Mouse (Mus musculus) thymus, postnatal 4 days (tissue): Measurements from ENCODE around the gene Bbof1.

ENCODE experiments used
- DNase-seq: peaks from one replicate; pipeline ENCODE4 v3.0.0; 2021

Gene Bbof1

DNA sequence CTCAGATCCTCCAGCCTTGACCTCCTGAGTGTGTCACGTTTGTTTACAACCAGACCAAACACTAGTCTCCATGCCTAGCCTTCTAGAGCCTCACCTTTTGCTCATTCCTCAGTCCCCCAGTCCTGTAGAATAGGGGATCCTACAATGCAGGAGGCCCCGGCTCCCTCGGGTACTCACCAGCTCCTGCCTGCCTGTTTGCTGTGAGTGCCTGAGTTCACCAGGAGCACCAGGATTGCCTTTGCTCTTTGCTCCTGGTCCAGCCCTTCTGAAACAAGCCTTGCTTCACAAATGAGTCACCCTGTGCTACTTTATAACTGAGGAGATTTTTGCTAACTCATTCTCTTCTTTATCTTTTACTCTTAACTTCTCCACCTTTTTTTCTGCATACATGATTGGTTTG, 8.2 kb upstream of the Bbof1 start:
- DNase-seq, result no peak

DNA sequence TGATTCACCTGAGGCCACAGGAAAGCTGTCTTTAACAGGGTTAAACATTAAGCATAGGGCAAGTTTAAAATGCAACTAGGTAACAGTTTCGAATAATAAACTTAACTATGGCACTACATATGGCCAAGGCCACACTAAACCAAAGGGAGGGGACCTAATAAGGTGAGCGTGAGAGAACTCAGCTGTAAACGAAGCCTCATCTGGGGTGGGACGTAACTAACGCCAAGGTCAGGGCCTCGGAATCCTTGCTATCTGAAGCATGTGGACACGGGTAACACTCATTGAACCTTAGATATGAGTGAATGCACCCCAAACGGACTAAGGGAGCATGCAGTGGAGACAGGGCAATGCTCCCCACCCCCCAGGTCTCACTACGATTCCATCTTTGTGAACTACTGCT, 5.9 kb upstream of the Bbof1 start:
- no peak for DNase-seq

DNA sequence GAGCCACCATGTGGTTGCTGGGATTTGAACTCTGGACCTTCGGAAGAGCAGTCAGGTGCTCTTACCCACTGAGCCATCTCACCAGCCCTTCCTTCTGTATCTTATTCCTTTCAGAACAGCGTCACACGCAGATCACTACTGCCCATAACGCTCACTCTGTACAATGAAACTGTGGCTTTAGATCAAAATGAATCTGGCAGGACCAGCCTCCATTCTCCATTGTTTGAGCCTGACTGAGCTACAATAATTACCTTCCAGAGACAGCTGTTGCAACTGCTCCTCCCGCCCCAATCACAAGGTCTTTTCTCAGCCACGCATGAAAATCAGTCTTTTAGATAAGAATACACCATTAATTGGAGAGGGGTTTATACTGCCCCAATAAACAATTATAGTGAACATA, 4.3 kb upstream of the Bbof1 start:
- DNase-seq, result no peak

DNA sequence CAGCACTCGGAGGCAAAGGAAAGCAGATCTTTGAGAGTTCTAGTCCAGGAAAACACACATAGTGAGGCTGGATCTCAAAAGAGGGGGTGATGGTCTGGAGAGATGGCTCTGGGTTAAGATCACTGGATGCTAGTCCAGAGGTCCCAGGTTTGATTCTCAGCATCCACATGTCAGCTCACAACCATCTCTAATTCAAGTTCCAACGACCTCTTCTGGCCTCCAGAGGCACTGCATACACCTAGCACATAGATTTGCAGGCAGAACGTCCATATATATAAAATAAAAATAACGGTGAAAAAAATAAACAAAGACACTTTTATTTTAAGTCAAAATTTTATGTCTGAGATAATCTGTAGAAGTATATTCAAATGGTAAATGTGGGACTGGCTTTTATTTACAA, 1.6 kb upstream of the Bbof1 start:
- DNase-seq, result no peak

DNA sequence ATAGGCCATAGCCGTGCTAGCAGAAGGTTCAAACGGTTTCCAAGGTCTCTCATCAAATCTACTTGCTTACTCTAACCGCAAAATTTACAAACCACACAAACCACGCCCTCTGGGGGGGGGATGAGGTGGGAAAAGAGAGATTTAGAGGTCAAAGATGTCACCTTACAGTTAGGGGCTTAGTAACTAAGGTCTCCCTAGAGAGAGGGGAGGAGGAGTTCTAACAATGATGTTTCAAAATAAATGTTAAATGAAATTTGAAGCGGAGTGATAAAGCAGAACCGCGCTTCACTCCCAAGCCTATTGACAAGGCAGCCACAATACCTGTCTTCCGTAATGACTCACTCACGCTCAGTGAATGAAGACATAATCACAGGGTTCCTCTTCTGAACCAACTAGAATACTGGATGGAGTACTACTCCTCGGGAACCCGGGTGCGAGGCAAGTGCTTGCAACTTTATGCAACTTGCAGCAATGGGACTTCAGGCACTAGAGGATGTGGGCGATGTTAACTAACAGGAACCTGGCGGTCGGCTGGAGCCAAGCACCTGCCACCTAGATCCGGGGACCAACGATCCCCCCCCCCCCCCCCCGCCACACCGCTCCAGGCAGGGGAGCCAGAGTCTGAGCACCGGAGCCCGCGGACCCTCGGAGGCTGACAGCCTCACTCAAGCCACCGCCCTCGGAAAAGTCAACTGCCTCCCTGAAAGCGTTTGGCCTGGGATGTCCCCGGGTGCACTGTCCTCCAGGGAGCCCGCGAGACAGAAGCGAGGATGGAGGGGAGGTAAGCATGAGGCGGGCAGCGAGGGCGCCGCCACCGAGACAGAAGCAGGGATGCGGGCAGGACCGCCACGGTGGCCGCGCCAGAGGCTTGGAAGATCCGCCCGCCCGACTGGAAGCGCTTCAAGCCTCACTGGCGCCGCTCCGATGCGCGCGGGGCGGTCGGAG, 725 bp upstream of the Bbof1 start:
- peak; percentile 84 for DNase-seq

DNA sequence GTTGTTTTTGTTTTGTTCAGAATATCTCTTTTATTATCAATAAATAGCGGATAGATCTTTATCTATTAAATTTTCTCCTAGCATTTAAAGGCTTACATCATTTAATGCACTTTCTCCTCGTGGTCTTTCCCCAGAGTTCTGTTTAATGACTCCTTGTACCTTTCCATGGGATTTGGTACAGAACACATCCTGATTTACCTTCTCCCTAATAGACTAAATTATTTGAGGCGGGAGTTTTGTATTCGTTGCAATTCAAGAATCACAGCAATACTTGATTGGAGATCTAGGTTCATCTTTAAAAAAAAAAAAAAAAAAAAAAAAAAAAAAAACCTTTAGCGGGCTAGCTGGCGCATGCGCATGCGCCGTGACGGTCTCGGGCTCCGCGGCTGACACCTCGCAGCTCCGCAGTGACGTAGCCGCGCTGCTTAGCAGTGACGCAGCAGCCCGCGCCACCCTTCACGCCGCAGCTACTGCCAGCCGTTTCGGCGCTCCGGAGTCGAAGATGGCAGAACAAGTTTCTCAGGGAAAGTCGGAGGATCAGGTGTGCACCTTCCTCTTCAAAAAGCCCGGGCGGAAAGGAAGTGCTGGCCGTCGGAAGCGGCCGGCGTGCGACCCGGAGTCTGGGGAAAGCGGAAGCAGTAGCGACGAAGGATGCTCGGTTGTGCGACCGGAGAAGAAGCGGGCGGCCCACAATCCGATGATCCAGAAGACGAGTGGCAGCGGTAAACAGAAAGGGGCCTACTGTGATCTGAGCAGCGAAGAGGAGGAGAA, 8.1 kb downstream of the Bbof1 start, which contains the start of gene Rnf113a2:
TSS of gene Rnf113a2 (plus strand) at position 363 of the 771 bp plus-strand sequence.
- DNase-seq, result peak; percentile 91

DNA sequence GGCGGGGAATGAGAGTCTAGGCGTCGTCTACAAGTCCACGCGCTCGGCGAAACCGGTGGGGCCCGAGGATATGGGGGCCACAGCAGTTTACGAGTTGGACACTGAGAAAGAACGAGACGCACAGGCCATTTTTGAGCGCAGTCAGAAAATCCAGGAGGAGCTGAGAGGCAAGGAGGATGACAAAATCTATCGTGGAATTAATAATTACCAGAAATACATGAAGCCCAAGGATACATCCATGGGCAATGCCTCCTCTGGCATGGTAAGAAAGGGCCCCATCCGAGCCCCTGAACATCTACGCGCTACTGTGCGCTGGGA, 8.7 kb downstream of the Bbof1 start:
- no peak for DNase-seq

DNA sequence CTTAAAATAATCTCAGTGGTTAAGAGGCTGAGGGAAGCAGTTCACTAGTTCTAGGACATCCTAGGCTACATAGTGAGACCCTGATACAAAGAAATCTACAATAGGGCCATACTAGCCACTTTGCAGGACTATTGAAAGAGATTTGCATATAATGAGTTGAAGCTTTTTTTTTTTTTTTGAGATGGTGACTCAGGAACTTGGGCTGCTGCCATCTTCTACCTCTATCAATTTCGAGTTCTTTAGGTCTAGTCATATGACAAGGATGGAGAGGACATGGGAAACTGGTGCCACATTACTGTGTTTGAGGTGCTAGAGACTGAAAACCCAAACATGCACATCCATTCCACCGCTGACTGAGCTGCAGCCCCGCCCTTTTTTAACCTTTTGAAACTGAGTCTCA, 15.1 kb downstream of the Bbof1 start:
- no peak for DNase-seq

DNA sequence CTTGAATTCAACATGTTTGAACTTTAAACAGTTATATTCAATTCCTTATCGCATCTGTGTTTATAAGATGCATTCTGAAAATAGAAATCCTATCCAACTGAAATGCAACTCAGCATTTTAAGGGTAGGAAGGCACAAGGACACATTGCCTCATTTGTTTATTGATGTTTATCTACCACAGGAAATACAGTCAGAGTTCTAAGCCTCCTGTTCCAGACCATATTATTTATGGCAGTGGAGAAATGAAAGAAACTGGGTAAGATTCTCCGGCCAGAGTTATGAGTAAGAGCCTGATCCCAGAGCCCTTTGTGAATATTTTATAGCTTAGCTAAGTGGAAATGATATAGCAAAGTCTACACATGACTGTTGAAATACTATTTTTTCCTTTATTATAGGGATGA, 21.0 kb downstream of the Bbof1 start:
- DNase-seq, result no peak

DNA sequence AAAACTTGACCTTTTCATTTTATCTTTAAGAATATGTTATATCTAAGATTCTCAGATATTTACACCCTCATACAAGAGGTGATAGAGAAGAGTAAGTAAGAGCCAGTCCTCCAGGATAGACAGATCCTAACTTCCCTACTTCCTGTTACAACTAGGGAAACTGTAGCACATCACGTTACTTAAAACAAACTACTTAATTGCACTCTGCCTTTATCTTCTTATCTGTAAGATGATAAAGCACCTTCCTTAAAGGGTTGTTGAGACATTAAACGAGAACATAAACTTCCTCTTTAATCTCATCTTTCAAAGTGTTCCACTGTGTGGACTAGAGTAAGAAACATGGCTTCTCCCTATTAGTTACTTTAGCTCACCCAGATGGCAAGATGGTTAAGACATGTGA, 29.8 kb downstream of the Bbof1 start:
- DNase-seq, result no peak

DNA sequence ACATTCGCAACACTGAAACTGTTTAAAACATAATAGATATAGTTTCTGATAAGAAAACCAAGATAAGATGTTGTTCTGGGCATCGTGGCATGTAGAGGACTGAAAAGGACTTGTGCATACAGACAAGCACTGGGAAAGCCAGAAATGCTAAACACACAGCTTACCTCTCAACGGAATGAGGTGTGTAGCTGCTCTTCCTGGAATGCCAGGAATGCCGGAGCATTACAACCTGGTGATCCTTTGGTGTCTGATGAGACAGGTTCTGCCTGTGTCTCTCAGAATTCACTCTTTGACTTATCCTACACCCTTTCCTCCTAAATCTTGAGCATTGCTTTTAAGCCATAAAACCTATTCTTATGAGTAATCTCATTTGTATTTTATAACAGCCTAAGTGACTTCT, 33.7 kb downstream of the Bbof1 start:
- DNase-seq, result no peak

DNA sequence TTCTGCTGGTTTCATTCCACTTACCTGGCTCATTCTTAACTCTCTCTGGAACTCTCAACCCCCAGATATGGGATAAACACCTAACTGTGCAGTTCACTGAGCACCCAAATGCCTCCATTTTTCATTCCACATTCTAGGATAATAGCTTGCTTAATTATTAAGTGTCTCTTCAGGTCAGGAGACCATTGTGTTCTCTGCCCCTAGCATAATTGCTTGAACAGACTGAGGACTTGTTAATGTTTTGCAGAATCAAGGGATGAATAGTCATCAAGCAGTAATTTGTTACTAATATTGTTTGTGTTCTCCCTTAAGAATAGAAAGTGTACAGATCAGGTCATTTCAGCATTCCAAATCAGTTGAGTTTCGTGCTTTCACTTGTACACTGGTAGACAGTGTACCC, 38.5 kb downstream of the Bbof1 start:
- no peak for DNase-seq

DNA sequence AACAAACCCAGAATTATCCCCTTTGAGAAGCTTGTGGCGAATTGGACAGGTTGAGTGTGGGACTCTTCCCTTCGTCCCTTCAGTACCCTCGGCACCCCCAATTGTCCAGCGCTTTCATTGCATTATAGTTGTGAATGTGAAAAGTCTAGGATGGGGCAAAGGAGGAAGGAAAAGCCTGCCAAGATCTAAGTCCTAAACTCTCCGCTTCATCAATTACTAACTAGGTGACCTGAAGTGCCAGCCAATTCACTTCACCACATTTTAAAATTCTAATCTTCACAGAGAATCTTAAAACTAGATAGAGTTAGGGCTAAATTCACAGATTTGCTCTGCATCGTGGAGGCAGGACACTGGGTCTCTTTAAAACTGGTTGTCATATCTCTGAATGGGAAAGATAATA, 39.3 kb downstream of the Bbof1 start:
- DNase-seq, result no peak

DNA sequence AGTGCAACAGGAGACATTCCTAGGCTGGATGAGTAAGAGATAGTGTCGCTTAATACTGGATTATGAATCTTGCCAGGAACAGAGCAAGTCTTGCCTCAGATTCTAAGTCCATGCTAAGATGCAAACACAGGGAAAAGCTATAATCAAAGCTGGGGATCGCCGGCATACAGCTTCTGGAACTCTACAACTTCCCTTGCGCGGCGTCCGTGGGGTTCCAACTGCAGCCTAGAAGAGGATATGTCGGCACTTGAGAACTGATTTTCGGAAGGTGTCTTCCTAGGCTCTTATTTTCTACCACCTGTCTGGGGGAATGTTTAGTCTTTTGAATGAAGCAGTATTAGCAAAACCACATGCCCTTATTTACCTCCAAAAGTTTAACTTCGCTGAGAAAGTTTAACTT, 41.0 kb downstream of the Bbof1 start:
- DNase-seq, result peak; percentile 11

DNA sequence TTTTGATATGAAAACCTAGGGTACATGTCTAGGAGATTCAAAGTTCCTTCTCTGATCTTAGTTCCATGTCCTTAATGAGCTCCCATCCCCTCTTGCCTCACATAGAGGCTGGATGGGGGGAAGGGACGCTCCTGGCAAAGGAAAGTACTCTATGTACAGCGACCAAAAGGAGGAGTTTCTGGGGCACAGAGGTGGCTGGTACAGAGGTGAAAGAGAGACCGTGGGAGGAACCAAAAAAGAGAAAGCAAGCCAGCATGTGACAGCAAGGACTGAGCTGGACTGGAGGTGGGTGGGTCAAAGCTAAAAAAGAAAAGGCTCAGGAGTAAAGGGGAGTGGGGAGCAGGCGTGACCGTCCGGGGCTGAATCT, 41.5 kb downstream of the Bbof1 start:
- DNase-seq, result no peak

DNA sequence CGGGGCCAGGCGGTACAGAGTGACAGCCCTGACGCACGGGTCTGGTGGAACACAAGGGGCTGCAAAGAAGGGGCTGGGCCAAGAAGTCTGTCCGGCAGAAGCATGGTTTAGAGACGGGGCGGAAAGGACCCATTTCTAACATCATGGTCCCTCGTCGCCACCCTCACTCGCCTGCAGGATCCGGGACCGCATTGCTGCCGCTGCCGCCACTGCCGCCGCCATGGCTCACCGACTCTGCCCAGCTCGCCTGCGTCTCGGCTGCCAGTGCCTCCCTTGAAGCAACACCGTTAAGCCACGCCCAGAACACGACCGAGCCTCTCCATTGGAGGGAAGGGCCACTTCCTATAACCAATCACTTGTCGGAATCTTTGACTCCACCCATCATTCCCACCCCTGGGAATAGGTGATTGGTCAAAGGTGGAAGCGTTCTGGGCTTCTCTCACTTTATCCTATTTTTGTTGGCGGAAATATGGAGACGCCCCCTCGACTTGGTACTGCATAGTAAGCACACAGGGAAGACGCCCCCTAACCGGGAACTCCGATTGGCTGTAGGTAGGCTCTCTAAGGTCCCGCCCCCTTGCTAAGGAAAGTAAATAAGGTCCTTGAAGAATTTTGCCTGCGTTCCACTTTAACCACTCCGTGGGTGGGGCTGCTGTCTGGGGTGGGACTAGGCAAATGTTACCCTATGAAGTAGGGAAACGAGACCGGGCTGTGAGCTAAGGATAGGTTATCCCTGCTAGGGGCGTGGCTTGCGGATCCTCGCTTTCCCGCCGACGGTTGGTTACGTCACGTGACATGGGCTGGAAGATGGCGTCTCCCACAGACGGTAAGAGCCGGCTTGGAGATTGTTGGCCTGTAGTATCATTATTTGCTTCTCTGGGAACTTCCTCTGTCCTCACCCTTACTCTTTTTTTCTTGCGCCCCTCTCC, 42.1 kb downstream of the Bbof1 start, which contains the start of the genes Aldh6a1 and Lin52:
TSS of gene Aldh6a1 (minus strand) at position 287 of the 929 bp plus-strand sequence.
TSS of gene Lin52 (plus strand) at position 705 of the 929 bp plus-strand sequence.
- peak; percentile 95 for DNase-seq

DNA sequence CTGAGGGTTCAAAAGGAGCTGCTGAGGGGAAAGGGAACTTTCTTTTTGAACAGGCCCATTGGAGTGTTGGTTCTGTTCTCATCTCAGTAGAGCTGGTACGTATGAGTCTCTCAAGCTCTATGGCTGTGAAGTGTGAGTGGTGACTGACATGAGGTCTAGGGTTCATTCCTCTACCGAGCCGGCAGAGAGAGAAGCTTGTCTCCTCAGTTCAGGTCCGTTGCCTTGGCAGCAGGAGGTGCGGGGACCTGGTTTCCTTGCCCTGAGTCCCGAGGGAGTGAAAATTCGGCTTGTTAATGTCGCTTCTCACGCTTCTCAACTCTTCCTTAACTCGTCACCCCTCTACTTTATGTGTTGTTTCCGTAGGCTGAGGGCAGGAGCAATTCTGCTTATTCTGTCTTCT, 42.9 kb downstream of the Bbof1 start:
- peak; percentile 28 for DNase-seq

DNA sequence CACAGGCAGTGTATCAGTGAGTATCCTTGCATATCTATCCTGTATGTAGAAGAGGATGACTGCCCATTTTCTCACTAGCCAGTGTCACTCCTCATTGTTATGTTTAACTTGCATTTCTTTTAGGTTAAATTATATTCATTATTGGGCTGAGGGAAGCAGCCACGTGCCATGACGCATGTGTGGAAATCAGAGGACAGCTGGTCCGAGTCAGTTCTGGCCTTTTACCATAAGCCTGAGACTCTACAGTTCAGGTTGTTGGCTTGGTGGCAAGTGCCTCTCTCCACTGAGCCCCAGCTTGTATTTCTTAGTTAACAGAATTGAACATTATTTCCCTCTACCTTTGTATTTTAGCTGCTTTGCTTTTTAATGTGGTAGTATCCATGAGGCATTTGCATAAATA, 48.0 kb downstream of the Bbof1 start:
- no peak for DNase-seq

DNA sequence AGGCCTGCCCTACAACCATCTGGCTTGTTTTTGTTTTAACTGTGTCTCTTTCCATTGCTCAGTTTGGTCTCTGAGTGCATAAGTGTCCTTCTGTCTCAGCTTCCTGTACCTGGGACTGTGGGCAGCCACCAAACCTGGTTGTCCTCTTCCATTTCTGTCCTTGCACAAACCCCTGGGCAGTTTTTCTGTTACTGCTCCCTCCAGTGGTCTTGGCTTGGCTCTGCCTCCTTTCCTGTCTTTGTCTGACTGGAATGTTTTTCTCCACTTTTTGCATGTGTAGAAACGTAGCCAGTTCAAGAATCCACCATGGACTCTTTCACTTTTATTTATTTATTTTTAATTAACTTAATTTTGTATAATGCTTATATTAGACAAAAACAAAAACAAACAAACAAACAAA, 51.0 kb downstream of the Bbof1 start:
- DNase-seq, result no peak

DNA sequence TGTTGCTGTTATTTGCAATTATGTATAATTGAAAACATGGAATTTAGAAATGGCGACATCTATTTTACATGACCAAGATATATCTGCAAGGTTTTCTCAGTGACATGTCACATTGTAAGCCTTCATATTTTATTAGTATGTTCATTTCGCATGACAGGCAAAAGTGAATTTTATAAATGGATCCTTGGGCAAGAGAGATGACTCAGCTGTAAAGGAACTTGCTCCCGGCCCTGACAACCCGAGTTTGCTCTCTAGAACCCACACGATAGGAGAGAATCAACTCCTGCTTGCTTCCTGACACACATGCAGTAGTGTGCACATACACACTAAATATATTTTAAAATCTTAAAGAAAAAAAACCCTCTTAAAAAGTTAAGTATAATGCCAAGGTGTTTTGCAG, 52.5 kb downstream of the Bbof1 start:
- no peak for DNase-seq

DNA sequence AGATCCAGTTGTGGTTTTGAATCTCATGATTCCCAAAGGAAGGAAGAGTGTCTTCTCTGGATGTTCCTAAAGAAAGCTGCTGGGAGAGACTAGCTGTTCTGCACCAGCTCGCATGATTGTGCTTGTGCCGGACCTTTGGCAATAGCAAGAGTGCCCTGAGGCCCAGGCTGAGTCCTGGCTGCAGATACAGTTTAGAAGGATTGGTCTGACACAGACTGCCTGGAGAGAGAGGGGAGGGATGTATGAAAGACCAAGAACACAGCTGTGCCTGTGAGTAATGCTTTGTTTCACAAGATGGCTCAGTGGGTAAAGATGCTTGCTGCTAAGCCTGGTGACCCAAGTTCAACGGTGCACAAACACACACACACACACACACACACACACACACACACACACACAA, 54.0 kb downstream of the Bbof1 start:
- no peak for DNase-seq

DNA sequence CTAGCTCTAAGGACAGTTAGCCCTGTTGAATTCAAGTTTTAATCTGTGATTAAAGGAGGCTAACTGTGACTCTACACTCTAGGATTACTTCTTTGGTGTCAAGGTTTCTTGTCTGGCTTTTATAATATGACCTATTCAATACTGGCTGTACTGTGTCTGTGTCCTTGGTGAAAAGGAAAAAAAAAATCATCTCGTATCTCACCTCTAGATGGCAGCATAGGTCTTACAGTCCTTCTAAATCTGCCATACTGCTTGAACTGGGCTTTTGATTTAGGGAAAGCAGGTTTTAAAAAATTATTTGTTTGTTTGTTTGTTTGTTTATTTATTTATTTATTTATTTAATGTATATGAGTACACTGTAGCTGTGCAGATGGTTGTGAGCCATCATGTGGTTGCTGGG, 59.8 kb downstream of the Bbof1 start:
- no peak for DNase-seq

DNA sequence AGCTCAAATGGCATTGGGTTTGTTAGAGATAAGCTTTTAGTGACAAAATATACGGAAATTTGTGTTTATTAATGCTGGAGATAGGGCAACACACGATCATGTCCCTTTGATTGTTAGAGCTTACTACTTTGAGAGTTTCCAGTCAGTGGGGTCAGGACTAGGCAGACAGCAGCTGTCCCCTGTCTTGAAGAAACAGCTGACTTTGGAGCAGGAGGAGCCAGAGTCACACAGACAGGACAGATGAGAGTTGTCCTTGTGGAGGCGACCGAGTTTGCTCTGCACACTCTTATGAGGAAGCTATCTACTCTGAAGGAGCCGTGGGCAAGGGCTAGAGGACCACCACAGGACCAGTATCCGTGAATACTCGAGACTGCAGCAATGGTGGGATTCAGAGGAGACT, 70.1 kb downstream of the Bbof1 start:
- no peak for DNase-seq
